Comparison of ENCODE assay signal across 22 mouse cellular contexts in the genomic region with DNA sequence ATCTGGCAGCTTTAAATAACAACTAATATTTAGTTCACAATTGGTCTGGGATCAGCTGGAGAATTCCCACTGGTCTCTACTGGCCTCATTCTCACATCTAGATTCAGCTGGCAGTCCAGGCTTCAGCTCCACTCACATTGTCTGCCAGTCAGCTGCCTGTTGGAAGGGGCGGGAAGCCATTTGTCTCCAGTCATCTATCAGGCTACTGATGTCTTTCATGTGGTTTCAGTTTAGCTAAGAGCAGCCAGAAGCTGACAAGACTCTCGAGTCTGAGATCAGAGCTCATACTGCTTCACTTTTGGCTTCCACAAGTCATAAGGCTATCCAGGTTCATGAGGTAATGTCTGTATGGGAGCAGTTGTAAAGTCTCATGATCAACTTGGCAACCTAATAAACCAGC.
DNase-seq lines count a peak whose midpoint lies in the region; ATAC-seq and TF ChIP-seq lines count a peak whose summit lies in the region.
"Had no signal": no experiment of that assay in that cellular context is flagged by ENCODE, and none has a peak within 500 bp of the region (broad histone marks: within the 10 kb centered on the region; RNA-seq: fewer than 3 reads in every experiment).

No protein-coding gene starts in this region.

- H3K4me3 ChIP-seq in gastrocnemius, adult 2 months: no peak overlapping the region
- H3K4me3 ChIP-seq in hindbrain, embryonic 11.5 days (ENCODE audit: low read depth, low read length): no peak overlapping the region
- no peak overlapping the region for H3K4me3 ChIP-seq in hindbrain, postnatal 0 days (ENCODE audit: low read length)
- H3K4me3 ChIP-seq: embryonic facial prominence, embryonic 13.5 days; erythroblast, embryonic 14.5 days; forebrain, embryonic 13.5 days; midbrain, embryonic 10.5 days; neural tube, embryonic 15.5 days had no signal

- intact Hi-C loops in gastrocnemius, adult 2 months (cut with DNase I): no loop called here

- TF ChIP-seq CTCF in gastrocnemius, adult 2 months (IDR thresholded peaks at IDR 0.05): no peak
- TF ChIP-seq CTCF in hindbrain, postnatal 0 days (IDR thresholded peaks at IDR 0.05; ENCODE audit: low read depth): no peak

- no peak for ATAC-seq in hindbrain, embryonic 11.5 days (ENCODE audit: low FRiP score)
- ATAC-seq in hindbrain, postnatal 0 days: no peak
- ATAC-seq: forebrain, embryonic 13.5 days; liver, postnatal 0 days; lung, postnatal 0 days; Patski had no signal

- no peaks in the 10 kb centered on the region for H3K4me1 ChIP-seq in hindbrain, embryonic 11.5 days (replicated peaks; ENCODE audit: control insufficient read depth, insufficient read depth, low read length)
- no peaks in the 10 kb centered on the region for H3K4me1 ChIP-seq in hindbrain, postnatal 0 days (ENCODE audit: insufficient read depth, low read length)
- H3K4me1 ChIP-seq: embryonic facial prominence, embryonic 13.5 days; forebrain, embryonic 13.5 days; midbrain, embryonic 10.5 days; neural tube, embryonic 15.5 days had no signal

- no peaks in the 10 kb centered on the region for H3K36me3 ChIP-seq in hindbrain, embryonic 11.5 days (ENCODE audit: control insufficient read depth, insufficient read depth, low read length)
- H3K36me3 ChIP-seq in hindbrain, postnatal 0 days (ENCODE audit: insufficient read depth, low read length): no peaks in the 10 kb centered on the region
- H3K36me3 ChIP-seq: embryonic facial prominence, embryonic 13.5 days; midbrain, embryonic 10.5 days; neural tube, embryonic 15.5 days had no signal

- no peaks in the 10 kb centered on the region for H3K27me3 ChIP-seq in hindbrain, embryonic 11.5 days (ENCODE audit: control insufficient read depth, insufficient read depth, low read length)
- no peaks in the 10 kb centered on the region for H3K27me3 ChIP-seq in hindbrain, postnatal 0 days (ENCODE audit: insufficient read depth, low read length)
- H3K27me3 ChIP-seq: embryonic facial prominence, embryonic 13.5 days; forebrain, embryonic 13.5 days; neural tube, embryonic 15.5 days; Patski had no signal

- peak; percentile 17 for DNase-seq in gastrocnemius, adult 2 months
- DNase-seq in gastrocnemius, adult 8-10 months (ENCODE audit: low spot score in 2 of 2): no peak
- DNase-seq in hindbrain, embryonic 11.5 days (ENCODE audit: low spot score): peak; percentile 8
- DNase-seq in hindbrain, postnatal 0 days (ENCODE audit: low spot score): no peak
- peak; percentile 27 to 30 for DNase-seq in heart, adult 9 months (ENCODE audit: low spot score in 2 of 2)
- peak; percentile 24 for DNase-seq in skeletal muscle tissue, adult 2 months (ENCODE audit: low read depth, low spot score)
- no peak for DNase-seq in ovary, postnatal 10 days (ENCODE audit: low spot score)
- DNase-seq: cerebellum, adult 18-20 months; kidney, adult 2 months; liver, postnatal 0 days; spleen, adult 18-20 months had no signal

- H3K4me2 ChIP-seq in hindbrain, embryonic 11.5 days (replicated peaks; ENCODE audit: low read depth, low read length): no peak overlapping the region
- no peak overlapping the region for H3K4me2 ChIP-seq in hindbrain, postnatal 0 days (ENCODE audit: low read depth, low read length)
- H3K4me2 ChIP-seq: embryonic facial prominence, embryonic 13.5 days; forebrain, embryonic 13.5 days; hindbrain, embryonic 14.5 days; liver, embryonic 11.5 days; neural tube, embryonic 15.5 days had no signal

- no peaks in the 10 kb centered on the region for H3K9me3 ChIP-seq in hindbrain, embryonic 11.5 days (ENCODE audit: control insufficient read depth, low read length)
- no peaks in the 10 kb centered on the region for H3K9me3 ChIP-seq in hindbrain, postnatal 0 days (ENCODE audit: low read length)
- H3K9me3 ChIP-seq: embryonic facial prominence, embryonic 13.5 days; forebrain, embryonic 13.5 days; midbrain, embryonic 10.5 days; neural tube, embryonic 15.5 days had no signal

- H3K9ac ChIP-seq in hindbrain, embryonic 11.5 days (ENCODE audit: low read depth, low read length): no peak overlapping the region
- no peak overlapping the region for H3K9ac ChIP-seq in hindbrain, postnatal 0 days (replicated peaks; ENCODE audit: low read length)
- H3K9ac ChIP-seq: embryonic facial prominence, embryonic 13.5 days; forebrain, embryonic 13.5 days; hindbrain, embryonic 14.5 days; liver, postnatal 0 days; neural tube, embryonic 15.5 days had no signal

- 42% methylated on average over 2 of the region's 2 CpGs for WGBS in hindbrain, embryonic 11.5 days
- WGBS in hindbrain, postnatal 0 days: 20% methylated on average over 2 of the region's 2 CpGs

- H3K27ac ChIP-seq in gastrocnemius, adult 2 months: no peak overlapping the region
- H3K27ac ChIP-seq in hindbrain, embryonic 11.5 days (ENCODE audit: low read depth, low read length): no peak overlapping the region
- H3K27ac ChIP-seq in hindbrain, postnatal 0 days: no peak overlapping the region
- H3K27ac ChIP-seq: embryonic facial prominence, embryonic 13.5 days; forebrain, embryonic 13.5 days; hindbrain, embryonic 14.5 days; kidney, postnatal 0 days; macrophage; midbrain, embryonic 10.5 days; neural tube, embryonic 15.5 days had no signal

Comparison
In these comparisons a context has a peak if more than half of its experiments do, and no peak if none do; other contexts are left out.
1. DNase-seq: peak in gastrocnemius, adult 2 months (single experiment), hindbrain, embryonic 11.5 days (single experiment), heart, adult 9 months (2 of 2) and skeletal muscle tissue, adult 2 months (single experiment); none in gastrocnemius, adult 8-10 months (0 of 2), hindbrain, postnatal 0 days (single experiment) and ovary, postnatal 10 days (single experiment).